Mouse (Mus musculus) gastrocnemius, adult 18-20 months (tissue): ENCODE results near the gene Lpp. TPM values are rescaled to one million over a fixed set of nuclear protein-coding genes. Genes with fewer than 3 reads are reported as not detected.

Source experiments
- DNase-seq: peaks from one replicate; pipeline ENCODE4 v3.0.0; 2021; ENCODE audit warnings: low spot score
- total RNA-seq, 2 experiments: library from RNA; stranded (reverse); gene quantifications; 2 replicates each; pipeline ENCODE4 v1.2.3; 2021

Gene Lpp
- total RNA-seq, 2 experiments from 2014 or later, result 13.4 to 17.4 TPM

DNA sequence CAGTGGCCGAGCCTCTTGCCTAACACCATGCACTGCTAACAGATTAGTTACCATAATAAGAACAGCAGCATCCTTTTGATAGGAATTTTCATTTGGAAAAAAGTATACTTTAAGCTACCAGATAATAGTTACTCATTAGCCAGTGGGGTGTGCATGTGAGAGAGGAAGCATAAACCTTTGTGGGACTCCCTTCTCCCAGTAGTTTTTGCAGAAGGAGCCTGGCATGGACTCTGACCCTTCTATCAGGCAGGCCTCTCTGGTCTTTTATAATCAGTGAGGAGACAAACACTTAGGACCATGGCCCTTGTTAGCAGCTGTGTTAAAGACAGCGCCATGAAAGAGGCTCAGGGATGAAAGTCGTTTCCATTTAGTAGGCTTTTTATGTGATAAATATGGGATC, 76.0 kb downstream of the Lpp start:
- DNase-seq, result no peak

DNA sequence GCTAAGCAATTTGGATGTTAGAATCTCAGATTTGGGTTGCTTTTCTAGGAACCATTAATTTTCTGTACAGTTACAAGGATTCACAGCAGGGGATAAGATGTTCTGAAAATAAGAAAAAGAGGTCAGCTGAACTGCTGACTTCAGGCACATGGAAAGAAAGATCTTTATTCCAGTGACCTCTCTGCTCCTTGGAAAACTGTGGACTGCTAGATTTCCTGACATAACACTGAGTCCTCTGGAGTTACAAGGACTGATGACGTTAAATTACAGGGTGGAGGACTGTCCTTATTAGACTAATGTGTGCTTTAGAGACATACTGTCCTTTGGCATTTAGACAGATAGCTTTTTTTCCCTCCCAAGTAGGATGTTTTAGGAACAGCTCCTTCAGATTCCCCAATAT, 77.3 kb downstream of the Lpp start:
- DNase-seq, result no peak

DNA sequence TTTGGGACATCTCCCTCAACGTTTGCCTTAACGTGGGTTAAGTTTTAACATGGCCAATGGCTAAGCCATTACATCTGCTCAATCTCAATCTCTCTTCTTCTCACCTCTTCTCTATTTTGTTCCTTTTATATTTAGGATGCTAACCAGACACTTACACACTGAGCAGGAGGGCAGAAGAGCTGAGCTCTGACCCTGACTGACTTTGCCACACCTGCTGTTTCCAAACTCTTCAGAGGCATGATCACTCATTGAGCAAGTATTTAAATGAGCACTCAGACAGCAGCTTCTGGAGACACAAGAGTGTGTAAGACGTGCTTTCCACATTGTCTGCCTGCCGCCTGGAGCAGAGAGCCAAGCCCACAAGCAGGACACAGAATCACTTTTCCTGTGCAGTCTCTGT, 77.7 kb downstream of the Lpp start:
- no peak for DNase-seq

DNA sequence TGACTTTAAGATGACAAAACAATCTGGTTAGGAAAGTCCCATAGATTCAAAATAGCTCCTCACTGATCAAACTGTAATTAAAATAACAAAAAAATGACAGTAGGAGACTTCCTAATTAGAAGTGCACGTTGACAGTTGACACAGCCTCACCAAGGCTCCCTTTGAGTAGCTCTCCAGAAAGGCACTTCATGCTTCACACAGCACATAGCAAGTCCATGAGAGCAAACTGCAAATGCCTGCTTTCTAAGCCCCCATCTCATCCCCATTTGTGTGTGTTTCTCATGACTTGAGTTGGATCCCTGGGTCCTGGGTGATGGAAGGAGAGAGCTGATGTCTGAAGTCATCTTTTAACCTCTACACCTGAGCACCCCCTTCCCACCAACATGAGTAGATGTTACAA, 78.5 kb downstream of the Lpp start:
- no peak for DNase-seq

DNA sequence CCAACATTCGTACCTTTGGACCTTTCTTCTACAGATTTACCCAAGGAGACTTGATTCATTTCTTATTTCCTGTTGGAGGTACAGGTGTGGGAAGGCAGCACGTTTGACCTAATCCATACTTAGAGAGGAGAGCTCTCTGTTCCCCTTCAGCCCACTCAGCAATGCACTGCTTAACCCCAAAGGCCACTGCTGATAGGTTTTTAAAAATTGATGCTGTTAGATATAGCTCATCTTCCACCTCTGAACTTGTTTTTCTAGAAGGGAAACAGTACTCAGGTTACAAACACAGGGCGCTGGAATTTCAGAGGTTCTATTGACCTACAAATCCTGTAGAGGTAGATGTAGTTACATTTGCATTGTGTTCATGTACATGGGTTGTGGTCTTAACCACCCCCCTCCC, 80.7 kb downstream of the Lpp start:
- no peak for DNase-seq

DNA sequence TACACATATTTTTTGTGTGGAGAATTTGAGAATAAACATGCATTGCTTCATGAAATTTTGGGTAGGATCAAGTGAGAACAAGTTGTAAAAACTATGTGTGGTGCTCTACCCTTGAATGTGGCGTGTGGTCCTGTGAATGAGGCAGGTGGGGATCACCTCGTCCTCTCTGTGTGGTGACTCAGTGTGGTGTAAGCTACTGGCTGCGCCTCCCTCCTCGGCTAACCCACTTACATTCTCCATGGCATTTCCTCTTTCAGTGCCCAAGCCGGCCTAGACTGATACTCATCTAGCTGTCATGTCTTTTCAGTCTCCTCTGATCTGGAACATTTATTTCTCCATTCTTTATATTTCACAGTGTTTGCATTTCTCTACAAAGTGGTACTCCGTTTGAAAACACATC, 81.5 kb downstream of the Lpp start:
- no peak for DNase-seq

DNA sequence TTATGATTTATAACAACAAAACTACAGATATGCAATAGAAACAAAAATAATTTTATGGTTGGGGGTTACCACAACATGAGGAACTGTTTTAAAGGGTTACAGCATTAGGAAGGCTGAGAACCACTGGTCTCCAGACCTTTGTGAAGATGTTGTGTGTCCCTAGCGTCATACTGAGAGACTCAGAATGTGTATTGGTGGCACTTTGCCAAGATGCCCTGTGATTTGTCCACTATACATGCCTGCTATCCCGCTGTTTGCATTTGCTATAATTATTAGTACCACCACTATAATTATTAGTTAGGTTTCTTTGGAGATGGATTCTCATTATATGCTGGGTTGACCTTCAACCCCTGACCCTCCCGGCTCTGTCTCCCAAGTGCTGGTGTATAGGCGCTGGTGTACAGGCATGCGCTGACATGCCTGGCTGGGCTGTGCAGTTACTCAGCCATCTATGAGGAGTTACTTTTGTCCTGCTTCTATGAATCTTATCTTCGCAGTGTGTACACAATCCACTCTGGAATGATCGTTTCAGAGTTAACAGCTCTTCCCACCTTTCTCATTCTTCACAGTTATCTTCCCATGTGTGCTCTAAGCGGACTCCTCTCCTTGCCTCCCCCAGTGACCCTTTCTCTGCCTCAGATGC, 82.1 kb downstream of the Lpp start:
- no peak for DNase-seq

DNA sequence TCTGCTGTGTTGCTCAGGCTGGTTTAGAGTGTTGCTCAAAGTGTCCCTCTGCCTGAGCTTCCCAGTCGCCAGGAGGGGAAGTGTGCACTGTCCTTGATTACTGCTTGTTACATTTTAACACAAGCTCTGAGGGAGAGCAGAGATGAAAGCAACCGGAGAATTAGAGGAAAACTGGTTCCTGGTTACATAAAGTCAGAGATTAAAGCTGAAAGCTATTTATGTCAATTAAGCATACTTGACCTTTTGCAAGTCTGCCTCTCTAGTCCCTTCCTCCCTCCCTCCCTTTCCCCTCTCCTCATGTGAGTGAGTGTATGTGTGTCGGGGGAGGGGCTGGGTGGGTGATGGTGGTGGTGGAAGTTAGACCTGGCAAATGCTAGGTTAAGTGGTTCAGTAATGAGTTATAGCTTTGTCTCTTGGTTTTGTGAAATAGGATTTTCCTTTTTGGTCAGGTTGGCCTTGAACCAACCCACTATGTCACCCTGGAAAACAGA, 83.6 kb downstream of the Lpp start:
- DNase-seq, result no peak

DNA sequence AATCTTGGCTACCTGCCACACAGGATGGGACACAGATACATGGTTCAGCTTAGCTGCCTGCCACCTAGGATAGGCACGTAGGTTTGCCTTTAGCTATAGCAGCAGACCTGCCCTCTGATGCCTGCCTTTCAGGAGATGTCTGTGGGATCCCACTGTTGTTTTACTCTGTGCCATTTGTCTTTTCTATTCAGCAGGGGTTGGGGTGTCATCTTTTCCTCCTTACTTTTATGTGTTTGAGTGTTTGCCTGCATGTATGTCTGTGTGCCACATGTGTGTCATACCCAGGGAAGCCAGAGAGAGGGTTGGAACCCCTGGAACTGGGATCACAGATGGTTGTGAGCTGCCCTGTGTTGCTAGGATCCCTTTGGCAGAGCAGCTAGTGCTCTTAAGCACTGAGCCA, 84.7 kb downstream of the Lpp start:
- no peak for DNase-seq

DNA sequence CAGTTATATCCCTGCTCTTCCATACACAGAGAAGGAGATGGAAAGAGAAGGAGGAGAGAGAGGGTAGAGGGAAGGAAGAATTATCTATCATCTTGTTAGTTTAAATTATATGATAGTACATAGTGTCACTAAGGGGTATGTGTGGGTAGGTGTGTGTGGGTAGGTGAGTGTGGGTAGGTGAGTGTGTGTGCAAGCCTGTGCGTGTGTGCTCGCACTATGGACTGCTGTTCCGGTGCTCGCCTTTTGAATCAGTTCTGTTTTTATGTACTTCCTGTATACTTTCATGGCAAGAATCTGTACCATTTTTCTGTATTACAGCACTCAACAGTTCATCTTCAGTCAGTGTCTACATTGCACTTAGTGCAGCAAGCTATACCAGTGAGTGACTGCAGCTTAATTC, 85.5 kb downstream of the Lpp start:
- no peak for DNase-seq

DNA sequence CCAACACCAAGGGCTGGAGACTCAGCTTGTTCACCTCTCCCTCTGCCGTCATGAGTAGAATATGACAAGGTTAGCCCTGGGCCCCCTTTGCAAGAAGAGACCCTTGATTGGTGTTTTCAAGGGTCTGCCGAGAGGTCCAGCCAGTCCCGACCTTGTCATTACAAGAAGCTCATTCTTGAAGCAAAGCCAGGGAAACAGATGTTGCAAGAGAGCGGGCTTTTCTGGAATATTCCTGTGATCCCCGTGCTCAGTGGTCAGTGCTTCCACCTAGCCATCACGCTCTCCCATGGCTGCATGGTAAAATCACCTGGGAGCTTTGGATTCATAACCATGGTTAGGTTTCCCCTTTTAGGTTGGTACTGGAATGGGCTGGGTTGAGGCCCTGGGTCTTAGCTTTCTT, 89.3 kb downstream of the Lpp start:
- no peak for DNase-seq

DNA sequence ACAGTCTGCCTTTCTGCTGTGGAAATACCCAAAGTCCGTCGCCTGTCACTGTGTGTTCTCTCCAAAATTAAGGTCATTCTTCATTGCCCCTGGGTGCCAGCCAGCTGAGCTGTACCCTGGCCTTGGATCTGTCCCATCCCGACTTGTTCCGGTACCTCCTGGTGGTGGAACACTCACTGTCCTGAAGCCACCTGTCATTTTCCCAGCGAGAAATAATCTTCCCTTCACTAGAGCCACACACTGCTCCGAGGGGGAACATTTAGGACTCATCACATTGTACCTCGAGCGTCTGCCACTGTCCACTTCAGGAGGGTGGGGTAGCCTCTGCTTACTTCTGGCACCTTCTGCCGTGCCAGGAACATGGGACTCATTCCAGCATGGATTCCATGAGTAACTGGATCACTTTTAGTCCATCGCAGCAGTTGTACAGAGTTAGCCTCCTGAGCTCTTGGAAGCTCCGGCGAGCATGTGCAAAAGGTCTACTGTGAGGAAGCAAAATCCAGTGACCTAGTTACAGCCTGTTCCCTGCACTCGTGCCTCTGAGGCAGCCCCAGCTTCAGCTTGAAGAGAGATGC, 90.3 kb downstream of the Lpp start:
- DNase-seq, result peak; percentile 89

DNA sequence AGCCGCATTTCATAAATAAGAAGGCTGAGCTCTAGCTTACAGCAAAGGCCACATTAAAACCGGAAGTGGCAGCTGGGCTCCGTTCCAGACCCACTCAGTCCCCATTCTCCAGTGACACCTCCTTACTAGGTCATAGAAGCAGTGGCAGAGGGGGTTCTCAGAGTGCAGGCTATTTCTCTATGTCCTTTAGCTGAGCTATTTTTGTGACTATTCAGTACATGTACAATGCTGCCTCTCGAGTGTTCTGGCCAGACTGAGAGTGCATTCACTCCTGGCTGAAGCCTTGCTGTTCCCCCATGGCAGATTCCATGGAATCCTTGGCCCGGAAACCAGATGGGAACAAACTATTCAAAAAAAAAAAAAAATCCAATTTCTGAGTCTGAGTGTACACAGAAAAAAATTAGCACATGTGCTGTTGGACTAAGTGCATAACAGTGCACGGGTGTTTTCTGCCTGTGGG, 94.5 kb downstream of the Lpp start:
- DNase-seq, result peak; percentile 72

DNA sequence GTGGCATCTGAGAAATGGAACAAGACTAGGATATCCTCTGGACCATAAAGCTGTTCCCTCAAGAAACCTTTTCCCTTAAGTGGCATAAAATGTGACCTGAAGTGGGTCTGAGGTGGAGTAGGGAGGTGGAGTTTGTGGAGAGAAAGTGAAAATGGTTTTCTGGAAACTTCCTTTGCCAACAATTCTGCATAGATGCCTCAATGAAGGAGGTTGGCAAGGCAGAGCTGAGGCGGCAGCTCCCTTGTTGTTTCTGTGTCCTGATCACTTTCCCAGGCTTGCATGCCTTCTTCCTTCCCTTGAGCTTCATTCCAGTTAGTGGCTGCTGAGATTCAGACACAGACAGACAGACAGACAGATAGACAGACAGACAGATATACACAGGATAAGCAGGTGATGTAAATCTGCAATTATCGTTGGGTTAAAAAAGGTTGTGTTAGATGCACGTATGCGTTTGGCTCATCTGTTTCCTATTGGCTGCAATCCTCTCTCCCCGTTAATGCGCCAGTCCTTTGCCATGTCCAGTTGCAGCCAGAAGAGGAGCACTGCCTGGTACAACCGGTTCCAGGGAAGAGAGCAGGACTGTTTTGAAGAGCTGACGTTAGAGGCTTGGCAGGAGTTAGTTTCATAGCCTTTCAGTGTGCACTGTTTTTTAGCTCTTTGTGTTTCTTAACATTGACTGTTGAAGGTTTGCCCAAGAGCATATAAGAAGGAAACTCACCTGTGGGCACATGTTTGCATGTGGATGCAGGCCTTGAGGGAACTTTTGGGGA, 96.4 kb downstream of the Lpp start:
- no peak for DNase-seq

DNA sequence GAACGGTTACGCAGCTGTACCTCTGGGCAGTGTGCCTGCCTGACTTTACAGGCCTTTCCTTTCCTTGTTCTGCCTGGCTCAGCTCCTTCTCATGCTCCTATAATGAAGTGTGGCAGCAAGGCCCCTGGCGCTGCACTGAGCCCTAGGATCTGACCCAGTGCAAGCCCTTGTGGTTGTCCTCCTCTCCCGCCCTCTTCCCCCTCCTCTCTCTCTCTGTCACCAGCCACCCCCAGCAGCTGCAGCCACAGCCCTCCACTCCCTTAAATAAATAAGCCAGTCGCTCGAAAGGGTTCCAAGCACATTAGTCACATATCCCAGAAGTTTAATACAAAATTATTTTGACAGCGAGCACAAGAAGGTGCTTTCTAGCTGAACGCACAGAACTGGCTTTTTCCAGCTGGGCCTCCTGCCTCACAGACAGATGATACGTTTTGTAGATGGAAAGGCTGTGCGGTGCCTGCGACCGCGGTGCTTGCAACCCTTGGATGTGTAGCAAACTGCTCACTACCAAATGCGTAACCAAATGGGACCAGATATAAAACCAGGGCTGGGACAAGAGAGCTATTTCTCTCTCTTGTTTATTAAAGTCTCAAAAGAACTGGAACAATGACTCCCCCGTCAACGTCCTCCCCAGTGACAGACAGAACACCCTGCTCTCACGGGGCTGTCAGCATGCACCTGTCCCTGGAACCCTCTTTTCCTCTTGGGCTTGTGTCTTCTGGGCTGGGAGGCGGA, 97.6 kb downstream of the Lpp start:
- DNase-seq, result peak; percentile 50

DNA sequence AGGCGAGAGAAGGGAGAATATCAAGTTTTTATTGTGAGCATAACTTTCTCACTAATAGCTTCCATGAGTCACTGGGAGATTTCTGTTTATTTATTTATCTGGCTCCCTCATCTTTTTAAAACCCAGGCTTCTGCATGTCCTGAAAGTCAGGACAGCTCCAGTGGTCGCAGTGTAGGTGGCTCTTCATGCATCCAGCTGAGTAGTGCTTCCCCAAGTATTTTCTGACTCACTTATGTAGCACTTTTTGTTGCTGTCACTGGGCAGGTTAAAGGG, 98.1 kb downstream of the Lpp start:
- no peak for DNase-seq

DNA sequence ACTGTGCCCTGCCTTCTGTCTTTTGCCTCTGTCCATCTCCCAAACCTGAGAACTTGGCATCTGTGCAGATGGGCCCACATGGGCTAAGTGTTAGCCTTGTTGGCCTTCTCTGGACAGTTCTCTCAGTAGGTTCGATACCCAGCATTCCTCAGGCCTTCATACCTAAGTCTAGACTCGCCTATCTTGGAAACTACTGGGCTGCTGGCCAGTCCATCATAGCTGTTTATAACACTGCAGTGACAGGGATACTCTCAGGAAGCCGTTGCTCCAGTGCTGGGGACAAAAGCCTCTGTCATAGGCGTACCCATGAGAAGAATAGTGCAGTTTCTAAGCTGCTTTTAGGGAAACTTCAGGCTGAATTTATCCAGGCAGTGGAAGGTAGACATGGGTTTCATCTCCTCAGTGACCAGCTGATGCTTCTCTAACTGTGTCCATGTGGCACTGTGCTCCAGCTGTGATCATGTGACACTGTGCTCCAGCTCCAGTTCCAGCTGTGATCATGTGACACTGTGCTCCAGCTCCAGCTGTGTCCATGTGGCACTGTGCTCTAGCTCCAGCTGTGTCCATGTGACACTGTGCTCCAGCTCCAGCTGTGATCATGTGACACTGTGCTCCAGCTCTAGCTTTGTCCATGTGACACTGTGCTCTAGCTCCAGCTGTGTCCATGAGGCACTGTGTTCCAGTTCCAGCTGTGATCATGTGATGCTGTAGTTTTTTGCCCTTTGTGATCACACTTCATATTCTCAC, 99.1 kb downstream of the Lpp start:
- peak; percentile 55 for DNase-seq

DNA sequence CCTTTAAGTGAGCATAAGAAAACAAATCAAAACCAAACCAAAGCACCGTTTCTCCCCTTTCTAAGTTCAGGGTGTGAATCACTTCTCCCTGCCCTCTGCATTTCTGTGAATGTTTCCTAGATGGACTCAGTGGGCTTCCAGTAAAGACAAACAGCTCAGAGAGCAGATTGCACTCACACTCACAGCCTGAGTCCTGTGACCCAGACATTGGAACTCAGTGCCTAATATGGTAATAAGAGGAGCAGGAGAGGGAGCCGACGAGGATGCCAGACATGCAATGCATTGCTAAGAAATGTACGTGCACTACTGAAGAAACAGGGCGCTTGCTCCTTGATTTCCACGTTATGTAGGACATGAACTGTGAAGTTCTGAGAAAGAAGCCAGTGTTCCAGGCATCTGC, 101.2 kb downstream of the Lpp start:
- no peak for DNase-seq

DNA sequence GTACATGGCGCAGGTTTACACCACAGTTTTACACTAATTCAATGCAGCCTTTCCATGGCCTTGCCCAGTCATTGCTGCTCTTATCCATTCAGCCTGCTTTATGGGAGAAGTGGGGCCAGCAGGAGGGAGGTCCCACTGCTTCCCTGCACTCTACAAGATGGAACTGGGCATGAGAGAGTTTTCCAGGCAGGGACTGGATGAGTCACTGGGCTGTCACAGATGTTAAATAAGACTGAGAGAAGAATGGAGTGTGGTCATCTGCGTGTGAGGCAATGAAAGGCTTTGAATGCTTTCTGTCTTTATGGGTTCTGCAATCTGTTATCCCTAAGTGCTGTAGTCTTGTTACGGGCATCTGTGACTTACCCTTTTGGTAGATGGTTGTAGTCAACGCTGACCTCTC, 102.2 kb downstream of the Lpp start:
- DNase-seq, result no peak

DNA sequence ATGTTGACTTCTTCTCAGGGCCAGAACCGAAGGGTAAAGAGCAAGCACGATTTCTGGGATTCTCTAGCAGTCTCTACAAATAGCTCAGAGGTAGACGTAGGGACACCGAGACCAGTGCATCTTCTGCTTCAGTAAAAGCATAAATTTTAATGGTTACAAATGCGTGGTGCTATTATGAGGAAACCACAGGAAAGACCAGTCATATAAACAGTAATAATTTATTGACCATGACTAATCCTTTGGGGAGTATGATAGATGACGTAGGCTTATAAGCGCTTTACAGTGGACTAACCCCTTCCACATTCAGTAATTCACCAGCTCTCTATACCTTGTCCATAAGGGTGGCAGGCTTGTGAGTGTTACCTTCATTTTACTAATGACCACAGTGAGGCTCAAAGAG, 103.3 kb downstream of the Lpp start:
- DNase-seq, result no peak

DNA sequence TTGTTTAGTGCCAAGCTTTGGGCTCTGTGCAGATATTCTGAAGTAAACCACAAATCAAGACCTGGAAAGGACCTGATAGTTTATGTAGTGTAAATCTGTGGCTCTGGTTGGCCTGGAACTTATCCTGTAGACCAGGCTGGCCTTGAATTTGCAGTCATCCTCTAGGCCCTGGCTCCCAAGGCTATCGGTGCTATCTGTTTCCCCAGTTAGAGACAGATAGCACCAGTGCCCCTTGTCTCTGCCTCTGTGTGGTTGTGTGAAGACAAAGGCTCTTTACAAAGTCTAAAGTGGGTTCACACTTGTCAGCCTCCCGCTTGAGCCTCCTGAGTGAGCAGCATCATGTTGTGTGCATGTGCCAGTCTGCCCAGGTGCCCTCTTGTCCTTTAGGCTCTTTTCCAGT, 104.1 kb downstream of the Lpp start:
- DNase-seq, result no peak
